In the genomic region with DNA sequence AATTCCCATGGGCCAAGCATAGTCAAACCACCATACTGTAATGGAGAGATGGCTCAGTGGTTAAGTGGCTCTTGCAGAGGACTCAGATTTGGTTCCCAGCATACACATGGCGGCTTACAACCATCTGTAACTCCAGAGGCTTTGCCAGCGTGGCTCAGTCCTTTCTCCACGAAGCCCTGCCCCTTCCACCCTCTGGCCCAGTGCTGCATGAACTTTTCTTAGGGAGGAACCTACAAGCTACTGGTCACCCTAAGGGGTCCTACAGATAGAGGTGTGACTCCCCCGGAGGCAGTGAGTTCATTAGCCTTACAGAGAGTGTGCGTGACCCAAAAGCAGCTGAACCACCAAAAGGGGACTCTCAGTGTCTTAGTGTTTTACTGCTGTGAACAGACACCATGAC, we compare ENCODE assay signal across 18 mouse cellular contexts. TPM values are rescaled to one million over a fixed set of nuclear protein-coding genes. Genes with fewer than 3 reads are reported as not detected.
"Had no signal": no experiment of that assay in that cellular context is flagged by ENCODE, and none has a peak within 500 bp of the region (broad histone marks: within the 10 kb centered on the region; RNA-seq: fewer than 3 reads in every experiment).

No protein-coding gene starts in this region.

- H3K27ac ChIP-seq: intestine, embryonic 15.5 days; limb, embryonic 13.5 days; liver, embryonic 13.5 days; midbrain, embryonic 12.5 days; neural tube, embryonic 13.5 days had no signal

- ATAC-seq: intestine, embryonic 15.5 days; midbrain, embryonic 16.5 days had no signal

- H3K4me3 ChIP-seq: intestine, embryonic 15.5 days; limb, embryonic 13.5 days; liver, embryonic 13.5 days; midbrain, embryonic 12.5 days; neural tube, embryonic 13.5 days had no signal

- H3K36me3 ChIP-seq: intestine, embryonic 15.5 days; limb, embryonic 13.5 days; liver, embryonic 13.5 days; midbrain, embryonic 12.5 days; neural tube, embryonic 13.5 days had no signal

- H3K4me2 ChIP-seq: intestine, embryonic 15.5 days; limb, embryonic 13.5 days; liver, embryonic 13.5 days; midbrain, embryonic 12.5 days; neural tube, embryonic 13.5 days had no signal

- H3K27me3 ChIP-seq: intestine, embryonic 15.5 days; limb, embryonic 13.5 days; liver, embryonic 13.5 days; neural tube, embryonic 13.5 days had no signal

- H3K9me3 ChIP-seq: intestine, embryonic 15.5 days; limb, embryonic 13.5 days; liver, embryonic 13.5 days; midbrain, embryonic 12.5 days; neural tube, embryonic 13.5 days had no signal

- H3K9ac ChIP-seq: intestine, embryonic 15.5 days; limb, embryonic 13.5 days; liver, embryonic 13.5 days; midbrain, embryonic 12.5 days; neural tube, embryonic 13.5 days had no signal

- DNase-seq: kidney, adult 18-20 months; kidney, postnatal 36 days; layer of hippocampus, adult 9-11 months; layer of hippocampus, postnatal 36 days; liver, embryonic 13.5 days; retina, postnatal 1 day; right cerebral cortex, postnatal 25 days; thymus, adult 2 months; thymus, postnatal 25 days had no signal

RNA-seq across cellular contexts. Expression of a gene that starts 30.2 kb away (rescaled TPM):
- polyA plus RNA-seq: intestine, embryonic 15.5 days; kidney, embryonic 14.5 days; limb, embryonic 13.5 days; liver, embryonic 13.5 days; lung, embryonic 16.5 days; midbrain, embryonic 12.5 days; midbrain, embryonic 16.5 days; neural tube, embryonic 13.5 days; small intestine, adult 2 months; stomach, embryonic 16.5 days; thymus, adult 2 months had no signal

RNA-seq across cellular contexts. Expression of a gene that starts 56.9 kb away (rescaled TPM):
- polyA plus RNA-seq: kidney, embryonic 14.5 days; liver, embryonic 13.5 days; lung, embryonic 16.5 days had no signal
